Mouse (Mus musculus) layer of hippocampus, adult 9-10 months (tissue): ENCODE results near the gene Zfhx3.

Source experiments
- DNase-seq: peaks from one replicate; pipeline ENCODE4 v3.0.0; 2022; ENCODE audit warnings: low spot score

Gene Zfhx3

DNA sequence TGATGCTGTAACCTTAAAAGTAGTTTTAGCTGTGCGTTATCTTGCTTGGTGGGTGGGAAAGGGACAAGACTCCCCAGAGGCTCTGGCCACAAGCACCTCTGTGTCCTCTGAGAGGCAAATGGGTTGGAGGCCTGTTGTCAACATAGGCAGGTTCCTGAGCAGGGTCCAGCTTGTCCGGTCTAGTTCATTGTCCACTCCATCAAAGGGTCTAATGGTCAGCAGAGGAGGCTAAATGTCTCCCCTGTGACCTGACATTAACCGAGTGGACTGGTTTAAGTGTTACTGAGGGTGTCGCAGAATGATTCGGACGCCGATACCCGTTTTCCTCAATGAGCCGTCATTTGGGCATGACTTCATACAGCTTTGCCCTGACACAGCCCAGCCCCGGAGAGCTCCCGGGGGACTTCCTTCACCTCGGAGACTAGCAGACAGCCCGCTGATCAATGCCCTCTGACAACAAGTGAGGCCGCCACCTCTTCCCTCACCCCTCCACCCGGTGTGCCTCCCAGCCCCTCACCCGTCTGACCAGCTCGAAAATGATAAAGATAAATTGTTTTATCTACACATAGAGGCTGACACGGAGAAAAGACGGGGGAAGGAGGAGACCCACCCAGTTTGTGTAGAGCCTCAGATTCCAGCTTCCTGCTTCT, 298.7 kb downstream of the Zfhx3 start:
- DNase-seq: no peak

DNA sequence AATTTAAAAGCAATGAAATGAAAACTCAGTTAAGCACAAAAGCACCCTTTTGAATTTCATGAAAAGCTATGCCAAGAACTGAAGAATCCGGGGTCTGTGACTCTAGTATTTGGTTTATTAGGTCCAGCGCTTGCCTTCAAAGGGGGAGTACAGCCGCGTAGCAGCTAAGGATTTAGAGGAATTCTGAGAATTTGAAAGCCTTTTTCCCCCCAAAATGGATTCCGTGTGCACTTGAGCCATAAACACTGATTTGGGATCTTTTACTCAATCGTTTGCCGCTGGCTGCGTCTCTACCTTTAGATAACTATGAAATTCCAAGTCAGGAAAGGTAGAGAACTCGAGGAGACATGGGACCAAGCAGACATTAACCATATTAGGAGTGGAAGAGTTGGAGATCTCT, 300.8 kb downstream of the Zfhx3 start:
- DNase-seq: no peak

DNA sequence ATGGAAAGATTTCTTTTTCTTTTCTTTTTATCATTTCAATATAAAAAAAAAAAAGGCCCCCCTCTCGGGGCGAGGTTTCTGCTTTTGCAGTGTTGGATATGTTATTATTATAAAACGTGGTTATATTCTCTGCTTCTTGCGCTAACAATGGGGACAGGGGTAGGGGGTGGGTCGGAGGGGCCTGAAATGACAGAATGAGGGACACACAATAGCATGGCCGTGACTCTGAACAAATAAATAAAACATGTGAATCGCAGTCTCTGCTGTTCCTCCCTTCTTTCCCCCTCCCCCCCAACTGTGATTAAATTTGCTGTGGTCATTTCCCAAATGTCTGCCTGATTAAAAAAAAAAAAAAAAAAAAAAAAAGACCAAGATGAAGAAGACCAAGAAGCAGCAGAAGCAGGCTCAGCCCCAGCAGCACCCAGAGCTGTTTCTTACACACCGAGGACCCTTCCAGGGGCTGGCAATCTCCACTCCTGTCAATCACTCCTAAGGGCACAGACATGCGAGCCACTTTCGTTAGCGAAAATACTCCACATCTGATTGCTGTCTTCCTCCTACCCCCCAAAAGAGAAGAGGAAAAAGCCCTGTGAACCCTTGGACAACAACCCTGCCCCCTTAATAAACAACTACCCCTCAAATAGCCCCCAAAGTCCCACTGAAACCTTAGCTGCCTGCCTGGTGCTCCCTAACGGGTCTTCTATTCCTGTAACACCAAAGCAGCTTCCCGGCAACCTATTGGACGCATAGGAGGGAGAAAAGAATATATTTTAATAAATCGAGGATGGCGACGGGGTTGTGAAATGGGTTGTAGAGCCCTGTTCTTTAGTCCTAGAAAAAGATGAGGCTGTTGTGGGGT, 302.4 kb downstream of the Zfhx3 start:
- DNase-seq: no peak

DNA sequence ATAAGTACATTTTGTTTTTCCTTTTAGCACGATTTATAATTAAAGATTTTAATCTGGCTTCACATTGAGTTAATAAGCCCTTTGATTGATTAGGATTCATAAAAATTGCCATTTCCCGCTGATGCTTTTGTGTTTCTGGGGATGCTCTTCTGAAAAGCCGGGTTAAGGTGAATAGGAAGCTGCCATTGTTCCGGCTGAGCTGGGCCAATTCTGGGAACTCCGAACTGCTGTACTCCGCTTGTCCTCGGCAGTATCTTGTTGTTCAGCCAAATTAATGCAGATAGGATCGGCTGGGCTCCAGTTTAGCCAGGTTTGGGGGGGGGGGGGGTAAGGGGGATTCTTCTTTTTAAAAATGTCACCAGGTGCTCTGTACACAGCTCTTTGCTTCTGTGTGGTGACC, 303.1 kb downstream of the Zfhx3 start:
- no peak for DNase-seq

DNA sequence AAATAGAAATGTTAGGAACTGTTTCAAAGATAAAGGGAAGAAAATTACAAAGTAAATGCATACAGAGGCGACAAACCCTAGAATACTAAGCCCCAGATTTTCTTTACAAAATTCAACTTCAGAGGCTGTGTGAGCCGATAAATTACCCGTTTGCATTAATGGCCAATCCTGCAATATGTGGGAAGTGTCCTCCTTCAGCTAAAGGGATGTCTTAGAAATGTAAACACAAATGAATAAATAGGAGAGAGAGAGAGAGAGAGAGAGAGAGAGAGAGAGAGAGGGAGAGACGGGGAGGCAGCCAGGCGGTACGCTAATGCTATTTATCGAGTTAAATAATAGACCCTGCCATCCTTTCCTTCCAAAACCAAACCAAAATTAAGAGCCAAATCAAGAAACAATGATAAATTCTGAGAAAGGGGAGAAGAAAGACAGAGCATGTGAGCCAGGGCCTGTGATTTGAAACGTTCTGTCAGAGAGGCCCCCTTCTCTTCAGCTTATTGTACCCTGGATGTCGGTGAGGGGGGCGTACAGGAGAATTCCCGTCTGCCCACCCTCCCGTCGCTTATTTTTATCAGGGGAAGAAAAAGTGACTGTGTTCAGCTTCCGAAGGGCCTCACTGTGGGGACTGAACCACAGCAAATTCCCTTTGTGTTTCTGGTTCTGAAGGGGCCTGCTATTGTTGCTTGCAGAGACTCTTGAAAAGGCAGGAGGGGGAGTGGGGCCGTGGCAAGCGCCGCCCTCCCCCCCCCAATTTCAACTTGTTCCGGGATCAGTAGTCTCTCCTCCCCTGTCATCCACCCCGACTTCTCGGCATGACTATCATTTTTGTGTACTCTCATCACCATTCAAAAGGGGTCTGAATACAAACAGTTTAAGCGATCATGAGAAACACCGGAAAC, 303.8 kb downstream of the Zfhx3 start:
- DNase-seq: no peak

DNA sequence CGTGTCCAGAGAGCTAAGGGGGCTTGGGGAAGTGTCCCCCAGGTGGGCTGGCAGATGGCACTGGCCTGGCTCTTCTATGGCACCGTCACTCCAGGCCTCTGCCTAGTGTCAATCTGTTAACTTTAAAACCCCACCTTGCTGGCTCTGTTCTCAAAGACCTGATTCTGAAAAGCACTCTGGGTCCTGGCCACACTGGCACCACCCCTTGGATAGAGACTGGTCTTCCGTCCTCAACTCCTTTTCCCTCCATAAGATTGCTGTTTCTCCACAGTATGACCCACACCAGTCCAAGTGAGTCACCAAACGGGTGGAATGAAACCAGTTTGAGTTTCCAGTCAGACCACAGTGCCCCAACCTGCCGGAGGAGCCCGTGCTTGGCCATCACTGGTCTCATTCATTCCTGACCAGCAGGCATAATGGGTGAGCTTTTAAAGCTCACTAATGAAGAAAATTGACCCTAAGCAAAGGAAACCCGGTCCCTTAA, 304.5 kb downstream of the Zfhx3 start:
- no peak for DNase-seq

DNA sequence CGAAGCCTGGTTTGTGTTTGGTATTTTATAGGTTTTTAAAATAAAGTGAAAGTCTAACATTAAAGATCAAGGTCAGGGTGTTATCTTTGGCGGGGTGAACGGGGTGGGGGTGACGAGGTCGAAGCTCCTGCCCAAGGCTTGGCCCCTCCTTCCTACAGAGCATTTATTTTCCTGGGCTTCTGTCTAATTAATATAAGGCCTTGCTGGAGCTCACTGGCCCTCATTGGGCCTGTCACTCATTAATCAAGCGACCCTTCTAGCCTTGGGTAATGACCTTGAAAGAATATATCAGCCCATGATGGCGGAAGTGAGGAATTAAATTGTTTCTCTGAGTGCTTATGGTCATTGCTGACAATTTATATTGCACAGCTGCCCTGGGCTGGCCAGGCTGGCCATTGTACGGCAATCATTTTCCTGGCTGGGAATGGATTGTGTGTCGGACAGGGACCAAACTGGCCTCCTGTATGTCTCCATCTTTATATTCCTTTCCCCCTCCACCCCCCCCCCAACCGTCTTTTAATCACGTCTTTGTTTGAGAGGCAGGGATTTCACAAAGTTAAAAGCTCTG, 322.2 kb downstream of the Zfhx3 start:
- DNase-seq: no peak

DNA sequence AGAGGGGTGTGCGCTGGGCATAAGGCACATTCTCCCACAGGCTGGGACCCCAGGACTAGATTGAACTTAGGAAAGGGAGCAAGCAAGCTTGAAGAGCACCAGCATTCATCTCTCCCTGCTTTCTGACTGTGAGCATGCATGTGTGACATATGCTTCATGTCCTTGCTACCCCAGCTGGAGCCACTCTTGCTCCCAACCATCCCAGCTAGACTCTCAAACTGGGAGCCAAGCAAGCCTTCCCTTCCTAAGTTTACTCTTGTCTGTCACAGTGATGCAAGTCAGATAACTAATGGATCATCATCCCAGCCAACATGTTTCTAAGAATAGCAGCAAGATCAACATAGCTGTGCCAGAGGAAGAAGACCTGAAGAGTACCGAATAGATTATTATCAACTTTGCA, 335.5 kb downstream of the Zfhx3 start:
- DNase-seq: no peak

DNA sequence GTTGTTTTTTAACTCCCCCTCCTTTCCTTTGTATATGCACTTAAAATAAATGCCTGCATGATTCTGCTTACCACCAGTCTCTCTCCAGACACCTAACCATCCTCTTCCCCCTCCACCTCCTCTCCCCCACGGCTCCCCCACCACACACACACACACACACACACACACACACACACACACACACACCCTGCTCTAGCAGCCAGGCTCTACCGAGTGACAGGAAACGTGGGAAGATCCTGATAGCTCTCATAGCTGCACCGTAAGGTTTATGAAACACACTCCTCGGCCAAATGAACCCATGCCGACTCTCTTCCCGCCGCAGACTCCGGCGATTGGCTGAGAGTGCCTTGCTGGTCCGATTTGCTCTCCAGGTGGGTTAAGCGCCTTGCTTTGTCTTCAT, 339.5 kb downstream of the Zfhx3 start:
- DNase-seq: no peak

DNA sequence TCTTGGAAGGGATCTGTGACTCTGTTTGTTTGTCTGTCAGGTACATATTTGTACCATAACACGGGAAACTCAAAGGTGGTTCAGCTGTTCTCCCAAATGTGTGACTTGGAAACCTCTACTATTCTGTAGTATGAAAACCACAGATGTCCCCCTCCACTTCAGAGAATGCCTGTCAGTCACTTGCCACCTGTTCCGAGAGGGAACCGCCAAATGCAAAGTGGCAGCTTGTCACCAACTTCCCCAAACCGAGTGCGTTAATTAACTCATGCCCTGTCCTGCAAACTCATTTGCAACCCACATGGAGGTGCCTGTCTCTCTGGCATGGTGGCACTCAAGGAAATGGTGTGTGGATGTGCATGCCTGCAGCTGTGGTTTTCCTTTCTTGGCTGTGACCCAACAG, 343.7 kb downstream of the Zfhx3 start:
- no peak for DNase-seq

DNA sequence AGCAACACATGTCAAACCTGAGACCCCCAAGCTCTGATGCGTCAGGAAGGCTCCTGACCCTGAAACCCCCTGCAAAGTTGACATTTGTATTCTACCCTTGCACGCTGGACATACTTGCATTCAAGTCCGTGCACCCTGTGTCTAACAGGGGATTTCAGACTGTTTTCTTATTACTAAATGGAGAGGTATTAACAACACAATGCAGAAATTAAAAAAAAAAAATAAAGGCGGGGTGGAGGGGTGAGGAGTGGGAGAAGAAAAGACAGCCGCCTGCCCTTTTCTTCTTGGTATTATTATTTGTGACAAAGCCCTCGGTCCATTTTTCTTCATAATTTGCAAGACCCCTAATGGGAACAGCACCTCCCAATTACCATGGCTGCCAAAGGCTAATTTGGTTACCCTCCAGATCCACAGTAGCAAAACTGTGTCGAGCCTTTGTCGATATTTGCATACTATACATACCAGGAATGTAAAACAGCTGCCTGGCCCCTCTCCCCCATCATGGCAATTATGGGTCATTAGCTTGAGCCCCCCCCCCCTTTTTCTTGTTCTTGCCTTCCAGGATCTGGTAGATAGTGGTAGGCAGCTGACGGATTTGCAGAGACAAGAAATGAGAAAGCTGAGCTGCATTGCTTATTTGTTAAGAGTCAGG, 358.6 kb downstream of the Zfhx3 start:
- DNase-seq: no peak

DNA sequence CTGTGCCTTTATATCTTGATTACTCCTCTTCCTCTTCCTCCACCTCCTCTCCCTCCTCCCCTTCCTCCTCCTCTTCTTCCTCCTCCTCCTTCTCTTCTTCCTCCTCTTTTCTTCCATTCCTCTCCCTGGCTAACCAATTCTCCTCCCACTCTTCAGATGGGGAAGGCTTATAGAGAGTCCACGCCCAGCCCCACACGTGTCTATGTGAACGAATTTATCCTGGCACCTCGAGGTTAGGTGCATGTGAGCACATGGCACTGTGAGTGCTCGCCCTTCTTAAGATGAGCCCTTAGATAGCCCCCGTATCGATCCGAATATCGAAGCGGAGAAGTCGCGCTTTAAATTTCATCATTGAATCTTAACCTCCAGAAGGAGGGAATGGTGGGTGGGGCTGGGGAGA, 359.2 kb downstream of the Zfhx3 start:
- DNase-seq: no peak

DNA sequence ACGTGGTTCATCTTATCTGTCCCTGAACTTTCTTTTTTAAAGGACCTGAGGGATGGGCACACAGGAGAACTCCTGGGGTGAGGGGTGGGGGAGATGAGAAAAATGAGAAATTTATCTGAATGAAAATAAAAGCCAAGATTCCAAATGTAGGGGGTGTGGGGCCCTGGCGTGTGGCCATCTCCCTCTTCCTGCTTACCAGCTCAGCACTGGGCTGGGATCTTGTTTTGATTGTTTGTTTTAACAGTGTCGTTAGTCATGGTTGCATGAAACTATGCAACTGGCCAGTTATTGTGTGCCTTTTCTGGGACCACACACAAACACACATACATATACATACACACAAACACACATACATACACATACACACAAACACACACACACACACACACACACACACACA, 362.9 kb downstream of the Zfhx3 start:
- DNase-seq: no peak

DNA sequence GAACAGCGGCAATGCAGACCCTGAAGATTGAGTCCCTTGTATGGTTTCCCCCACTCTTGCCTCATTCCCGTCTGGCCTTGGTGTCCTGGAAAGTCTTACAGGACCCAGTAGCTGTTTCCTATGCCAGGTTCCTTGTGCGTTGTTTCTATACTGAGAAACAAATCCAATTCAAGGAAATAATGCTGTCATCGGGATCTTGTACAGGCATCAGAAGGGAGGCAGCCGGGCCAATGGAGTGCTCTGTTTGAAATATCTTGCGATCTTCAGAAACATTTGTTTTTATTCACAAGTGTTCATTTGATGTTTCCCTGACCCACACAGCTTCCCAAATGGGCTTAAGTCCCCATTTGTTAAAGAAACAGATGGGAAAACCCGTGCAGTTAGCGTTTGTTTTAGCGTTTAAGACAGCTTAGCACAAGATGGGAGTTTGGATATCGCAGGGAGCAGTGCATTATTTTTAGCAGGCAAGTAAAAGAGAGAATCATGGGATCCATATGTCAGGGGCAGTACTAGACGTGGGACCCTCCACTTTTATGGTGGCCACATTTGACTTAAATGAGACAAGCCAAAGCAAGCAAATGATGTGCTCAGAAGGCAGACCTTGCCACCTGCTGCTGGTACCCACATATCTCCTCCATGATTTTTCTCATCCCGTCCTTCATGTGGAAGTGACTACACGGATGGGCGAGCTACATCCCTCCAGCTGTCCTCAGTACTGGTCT, 367.2 kb downstream of the Zfhx3 start:
- DNase-seq: no peak

DNA sequence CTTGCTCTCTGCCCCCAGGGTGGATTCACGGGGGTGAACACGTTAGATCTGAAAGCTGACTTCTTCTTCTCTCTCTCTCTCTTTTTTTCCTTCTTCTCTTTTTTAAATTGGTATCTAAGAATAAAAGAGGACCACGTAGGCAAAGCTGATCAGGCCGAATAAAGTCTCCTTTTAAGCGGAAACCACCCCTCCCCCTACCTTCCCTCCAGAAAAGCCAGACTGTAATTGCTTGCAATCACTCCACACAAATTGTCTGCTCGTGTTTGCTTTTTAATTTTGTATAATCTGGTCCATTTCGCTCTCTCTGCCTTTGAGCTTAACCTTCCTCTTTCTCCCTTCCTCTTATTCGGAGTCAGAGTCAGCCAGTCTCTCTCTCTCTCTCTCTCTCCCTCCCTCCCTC, 372.6 kb downstream of the Zfhx3 start:
- no peak for DNase-seq

DNA sequence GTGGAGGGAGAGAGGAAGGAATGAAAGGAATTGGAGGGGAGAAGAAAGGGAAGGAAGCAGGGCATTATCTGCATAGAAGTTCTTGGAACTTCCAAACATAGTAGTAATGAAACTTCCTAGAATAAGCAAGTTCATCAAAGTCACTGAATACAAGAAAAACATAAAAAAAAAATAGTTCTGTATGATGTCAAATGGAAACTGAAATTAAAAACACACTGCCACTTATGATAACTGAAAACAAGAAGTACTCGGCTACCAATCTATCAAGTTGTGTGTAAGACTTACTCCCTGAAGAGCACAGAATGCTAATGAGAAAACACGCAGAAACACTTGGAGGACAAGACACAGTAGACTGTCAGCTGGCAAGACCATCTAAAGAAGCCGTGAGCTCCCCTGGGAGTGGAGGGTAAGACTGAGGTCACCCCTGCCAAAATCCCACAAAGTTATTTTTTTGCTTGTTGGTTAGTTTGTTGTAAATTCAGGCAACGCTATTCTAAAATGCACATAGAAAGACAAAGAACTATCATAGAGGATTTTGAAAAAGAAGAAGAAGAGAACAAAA, 375.2 kb downstream of the Zfhx3 start:
- no peak for DNase-seq

DNA sequence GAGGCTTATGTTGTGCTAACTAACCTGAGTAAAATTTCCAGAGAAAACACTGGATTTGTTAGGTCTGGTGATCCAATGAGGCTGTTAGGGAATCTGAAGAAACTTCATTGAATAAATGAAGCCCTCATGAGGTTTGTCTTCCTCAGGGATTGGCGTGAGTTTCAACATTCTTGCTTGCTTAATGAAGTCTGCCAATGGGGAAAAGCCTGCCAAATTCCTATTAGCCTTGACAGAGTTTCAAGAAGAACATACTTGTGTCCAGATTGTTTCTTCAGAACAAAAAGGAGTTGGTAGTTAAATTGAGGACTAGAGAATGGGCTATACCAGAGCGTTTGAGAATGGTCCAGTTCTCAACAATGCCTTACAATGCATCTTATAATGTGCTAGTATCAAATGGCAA, 385.3 kb downstream of the Zfhx3 start:
- DNase-seq: peak; percentile 3

DNA sequence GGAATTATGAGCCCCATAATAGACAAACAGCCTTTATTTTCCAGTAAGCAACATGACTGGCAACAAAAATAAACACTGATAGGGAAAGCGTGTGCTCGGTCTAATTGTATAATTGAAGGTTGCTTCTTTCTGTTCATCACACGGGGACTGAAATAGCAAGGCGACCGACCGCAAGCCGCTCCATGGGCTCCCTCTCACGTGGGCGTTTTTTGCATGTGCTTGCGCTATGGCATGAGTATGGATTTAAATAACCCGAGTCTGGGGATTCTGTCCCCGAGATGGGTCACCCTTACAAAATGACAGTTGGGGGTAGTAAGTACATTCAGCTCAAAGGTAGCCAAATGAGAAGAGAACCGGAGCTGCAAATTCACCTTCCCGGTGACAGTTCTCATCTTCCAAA, 405.9 kb downstream of the Zfhx3 start:
- DNase-seq: no peak

DNA sequence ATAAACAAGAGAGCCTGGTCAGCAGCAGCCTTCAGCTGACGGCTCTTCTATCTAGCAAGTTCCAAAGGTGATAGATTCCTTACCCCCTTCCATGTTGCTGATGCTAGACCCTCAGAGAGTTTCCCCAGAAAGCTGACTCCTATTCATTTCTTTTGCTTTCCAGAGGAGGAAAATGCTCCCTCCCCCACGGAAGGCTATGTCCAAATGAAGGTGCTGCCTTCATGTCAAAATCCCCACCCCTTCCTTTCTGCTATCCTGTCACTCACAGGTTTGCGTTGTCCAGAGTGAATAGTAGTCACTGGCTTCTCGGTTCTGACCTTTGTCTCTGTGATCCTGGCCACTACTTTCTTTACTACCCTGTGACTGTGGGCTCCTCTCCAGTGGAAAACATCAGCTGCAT, 406.3 kb downstream of the Zfhx3 start:
- DNase-seq: no peak

DNA sequence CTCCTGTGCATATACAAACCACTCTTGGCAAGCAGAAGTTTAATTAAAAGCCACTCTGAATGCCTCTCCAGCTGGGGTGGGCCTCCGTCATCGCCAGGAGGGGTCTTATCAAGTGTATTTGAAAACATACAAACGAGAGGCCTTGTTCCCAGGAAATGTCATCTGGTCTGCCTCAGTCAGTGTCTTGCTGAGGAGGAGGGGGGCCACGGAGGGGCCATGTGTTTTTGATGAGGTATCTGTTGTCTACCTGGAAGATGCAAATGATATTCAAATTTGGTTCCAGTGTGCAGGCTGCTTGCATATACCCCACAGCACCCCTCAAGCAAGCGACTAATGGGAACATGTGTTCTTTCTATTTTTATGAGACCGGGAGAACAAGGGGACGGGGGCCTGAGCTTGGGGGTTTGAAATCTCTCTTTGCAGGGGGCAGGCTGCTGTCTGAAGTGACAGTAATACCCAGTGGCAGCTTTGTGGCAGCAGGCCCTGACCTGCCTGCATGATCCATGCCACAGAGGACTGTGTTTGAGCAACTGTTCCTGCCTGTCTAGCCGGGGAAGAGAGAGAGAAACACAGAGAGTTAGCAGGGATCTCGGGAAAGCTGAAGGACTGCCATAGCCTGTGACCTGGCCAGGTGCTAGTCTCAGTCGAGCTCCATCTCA, 412.8 kb downstream of the Zfhx3 start:
- DNase-seq: no peak
